Mouse (Mus musculus) heart, adult 2 months (tissue): ENCODE measurements around the gene Gramd1b.

Source experiments
- CTCF ChIP-seq: fragments of 200-600 bp; IDR thresholded peaks from 2 replicates; pipeline ENCODE4 v1.8.1; 2022; ENCODE audit warnings: antibody characterized with exemption, mild to moderate bottlenecking, moderate library complexity
- EP300 ChIP-seq: fragments of 200-500 bp; IDR thresholded peaks from 2 replicates; pipeline ENCODE4 v1.6.1; 2011; ENCODE audit warnings: low read depth, low read length, control low read depth; ENCODE audit not compliant: insufficient read depth
- POLR2A ChIP-seq: fragments of 200-500 bp; IDR thresholded peaks from 2 replicates; pipeline ENCODE4 v1.6.1; 2011; ENCODE audit warnings: mild to moderate bottlenecking, low read depth, low read length, control low read depth; ENCODE audit not compliant: insufficient read depth

DNA sequence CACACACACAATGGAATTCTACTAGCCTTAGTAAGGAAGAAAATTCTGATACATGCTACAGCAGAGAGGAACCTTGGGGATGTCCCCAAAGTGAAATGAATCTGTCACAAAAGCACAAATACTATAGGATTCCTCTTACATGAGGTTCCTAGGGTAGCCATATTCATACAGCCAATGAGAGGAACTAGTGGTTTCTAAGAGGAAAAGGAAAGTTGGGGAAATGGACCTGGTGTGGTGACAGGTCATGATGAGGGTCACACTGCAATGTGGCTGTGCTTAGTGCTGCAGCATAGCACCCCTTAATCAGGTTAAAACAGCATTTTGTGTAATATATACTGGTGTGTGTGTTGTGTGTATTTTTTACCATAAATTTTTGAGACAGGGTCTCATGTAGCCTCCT is 32.6 kb upstream of the Gramd1b start:
- TF ChIP-seq EP300 (no peak), CTCF (no peak), POLR2A (no peak)
